Mouse (Mus musculus) frontal cortex, adult 2 months (tissue): ENCODE measurements around the gene 2310033P09Rik. TPM values are rescaled to one million over a fixed set of nuclear protein-coding genes. Genes with fewer than 3 reads are reported as not detected.

ENCODE experiments used
- DNase-seq, 2 experiments: peaks; one replicate each; pipeline ENCODE4 v3.0.0; 2022; ENCODE audit warnings: low spot score in 1 of 2; ENCODE audit errors: extremely low spot score in 1 of 2
- polyA plus RNA-seq: library from polyadenylated mRNA; depleted of rRNA; stranded (reverse); fragments of >200 nt; gene quantifications from 2 replicates; pipeline ENCODE4 v1.2.3, GENCODE M21; 2012; rRNA removed

Gene 2310033P09Rik
- polyA plus RNA-seq, result 33.2 and 35.6 TPM in 2 replicates

DNA sequence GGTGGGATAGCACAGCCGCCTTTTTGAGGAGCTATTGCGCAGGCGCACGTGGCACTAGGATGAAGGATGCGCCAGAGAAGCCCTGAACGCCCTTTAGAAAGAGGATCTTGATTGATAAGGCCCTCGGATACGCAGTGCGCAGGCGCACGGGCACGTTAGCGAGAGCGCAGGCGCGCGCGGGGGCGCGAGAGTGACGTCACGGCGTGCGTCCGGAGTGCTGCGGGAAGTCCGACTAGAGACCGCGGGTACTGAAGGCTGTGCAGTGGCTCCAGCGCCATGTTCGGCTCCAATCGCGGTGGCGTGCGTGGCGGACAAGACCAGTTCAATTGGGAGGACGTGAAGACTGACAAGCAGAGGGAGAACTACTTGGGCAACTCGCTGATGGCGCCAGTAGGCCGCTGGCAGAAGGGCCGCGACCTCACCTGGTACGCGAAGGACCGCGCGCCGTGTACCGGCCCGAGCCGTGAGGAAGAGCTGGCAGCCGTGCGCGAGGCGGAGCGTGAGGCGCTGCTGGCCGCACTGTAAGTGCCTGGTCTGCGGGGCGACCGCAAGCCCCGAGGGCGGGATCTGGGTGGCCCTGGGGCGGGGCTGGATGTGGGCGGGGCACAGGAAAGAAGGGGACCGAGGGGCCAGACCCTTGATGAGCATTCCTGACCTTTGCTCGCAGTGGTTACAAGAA, at the start of gene 2310033P09Rik:
2310033P09Rik (plus strand) TSS at position 169 of the 679 bp plus-strand sequence.
- DNase-seq, result peak; percentile 91 to 96

DNA sequence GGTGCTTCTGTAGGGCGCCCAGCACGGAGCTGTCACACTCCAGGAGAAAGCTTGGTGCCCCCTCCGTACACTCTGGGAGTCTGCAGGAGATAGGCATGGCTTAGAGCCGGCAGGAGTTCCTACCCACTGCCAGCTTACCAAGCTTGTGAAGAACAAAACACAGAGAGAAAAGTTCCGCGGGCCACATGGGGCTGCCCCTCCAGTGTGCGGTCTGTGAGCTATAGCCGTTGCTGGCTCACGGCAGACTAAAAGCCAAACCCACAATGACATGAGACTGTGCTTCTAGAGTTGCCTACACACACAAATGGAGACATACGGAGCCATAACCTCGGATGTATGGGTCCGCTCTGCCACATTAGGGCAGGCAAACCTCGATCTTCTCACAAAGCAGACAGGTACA, 49.0 kb upstream of the 2310033P09Rik start:
- no peak for DNase-seq

GRCm38 (mm10) chr11:59159558-59159957, 48.6 kb upstream of the 2310033P09Rik start:
- DNase-seq, result no peak

DNA sequence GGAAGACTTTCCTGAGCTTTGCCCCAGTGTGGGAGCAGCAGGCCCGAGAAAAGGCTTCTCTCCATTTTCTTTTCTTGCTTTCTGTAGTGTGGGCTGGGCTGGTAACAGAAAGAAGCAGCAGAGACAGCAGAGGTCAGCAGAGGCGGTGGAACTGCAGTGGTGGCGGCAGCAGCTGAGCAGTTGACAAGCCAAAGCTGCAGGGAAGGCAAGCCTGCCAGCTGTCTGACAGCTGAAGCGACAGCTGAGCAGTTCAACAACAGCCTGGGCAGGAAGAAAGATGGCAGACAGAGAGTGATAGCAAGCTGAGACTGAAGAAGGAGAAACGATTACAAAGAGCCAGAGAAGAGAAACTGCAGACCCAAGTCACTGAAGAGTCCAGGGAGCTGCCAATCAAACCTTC, 46.7 kb upstream of the 2310033P09Rik start:
- DNase-seq, result no peak

DNA sequence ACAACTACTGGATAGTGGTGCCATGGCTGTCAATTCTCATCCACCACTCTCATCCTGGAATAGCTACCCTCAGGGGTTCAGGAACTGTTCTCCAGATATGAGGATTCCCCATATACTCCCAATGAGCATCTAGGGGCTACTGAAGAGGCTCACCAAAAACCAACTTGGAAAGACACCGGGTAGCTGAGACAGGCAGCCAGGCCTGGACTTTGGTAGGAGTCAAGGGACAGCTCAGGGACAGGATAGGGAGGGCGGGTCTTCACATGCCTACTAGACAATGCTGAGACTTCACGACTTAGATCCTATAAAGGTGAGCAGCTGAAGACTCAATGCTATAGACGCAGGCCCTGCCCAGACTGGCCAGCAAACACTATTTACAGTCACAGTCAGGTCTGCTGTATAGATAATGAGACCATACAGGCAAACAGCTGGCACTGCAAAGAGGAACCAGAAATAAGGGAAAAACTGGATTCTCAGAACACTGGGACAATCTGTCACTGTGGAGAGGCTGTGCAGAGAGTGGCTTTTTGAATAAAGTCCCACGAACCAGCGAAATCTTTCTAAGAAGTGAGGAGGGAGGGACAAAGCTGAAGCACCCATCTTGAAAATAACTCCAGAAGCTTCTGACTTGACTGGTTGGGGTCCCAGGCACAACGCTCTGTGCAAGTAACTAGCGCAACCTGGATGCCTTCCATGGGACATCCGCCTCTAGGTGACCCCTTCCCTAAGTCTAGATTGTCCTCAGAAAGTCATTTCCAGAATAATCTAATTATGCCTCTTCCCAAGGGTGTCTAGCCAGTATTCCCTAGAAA, 45.5 kb upstream of the 2310033P09Rik start:
- no peak for DNase-seq

- peak; percentile 99 for DNase-seq
Observed at GRCm38 (mm10) chr11:59163255-59164236, 44.6 kb upstream of the 2310033P09Rik start, which contains the start of gene Iba57. Gene Iba57, minus strand, starts transcription at chr11:59163739.

- no peak for DNase-seq
Observed at GRCm38 (mm10) chr11:59164384-59164783, 43.7 kb upstream of the 2310033P09Rik start.

- DNase-seq, result no peak
Observed at GRCm38 (mm10) chr11:59165616-59166241, 42.4 kb upstream of the 2310033P09Rik start.

DNA sequence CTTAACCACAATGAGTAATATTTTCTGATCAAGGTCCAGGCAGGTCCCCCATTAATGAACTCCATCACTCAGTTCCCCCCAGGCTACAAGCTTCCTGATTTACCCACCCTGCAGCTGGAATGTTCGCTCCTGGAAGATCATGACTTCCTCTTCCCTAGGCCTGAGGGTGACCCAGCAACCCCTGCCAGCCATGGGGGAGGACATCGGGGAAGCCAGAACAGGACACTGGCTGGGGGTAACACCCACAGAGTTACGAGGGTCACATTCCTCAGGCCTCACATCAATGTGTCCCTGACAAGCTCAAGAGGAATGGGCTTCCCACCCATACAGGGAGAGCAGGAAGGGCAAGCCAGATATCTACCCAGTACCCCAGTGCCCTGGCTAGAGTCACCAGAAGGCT, 38.3 kb upstream of the 2310033P09Rik start:
- no peak for DNase-seq

DNA sequence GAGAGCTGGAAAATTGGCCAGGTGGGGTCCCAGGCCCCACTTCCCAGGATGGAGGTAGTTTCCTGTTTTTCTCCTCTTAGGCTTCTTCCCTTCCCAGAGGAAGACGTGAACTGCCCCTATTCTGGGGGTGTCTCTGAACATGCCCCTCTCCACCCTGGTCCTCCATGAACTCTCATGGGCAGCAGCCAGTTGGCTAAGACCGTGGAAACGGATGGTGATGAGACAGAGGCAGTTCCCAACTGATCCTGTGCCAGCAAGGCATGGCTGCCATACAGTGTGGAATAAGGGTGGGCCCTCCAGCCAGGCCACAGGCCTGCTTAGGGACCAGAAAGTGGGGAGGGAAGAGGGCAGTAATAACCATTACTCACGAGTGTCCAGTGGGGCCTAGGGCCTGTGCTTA, 37.6 kb upstream of the 2310033P09Rik start:
- no peak for DNase-seq

- no peak for DNase-seq
Observed at GRCm38 (mm10) chr11:59174189-59174838, 33.8 kb upstream of the 2310033P09Rik start.

DNA sequence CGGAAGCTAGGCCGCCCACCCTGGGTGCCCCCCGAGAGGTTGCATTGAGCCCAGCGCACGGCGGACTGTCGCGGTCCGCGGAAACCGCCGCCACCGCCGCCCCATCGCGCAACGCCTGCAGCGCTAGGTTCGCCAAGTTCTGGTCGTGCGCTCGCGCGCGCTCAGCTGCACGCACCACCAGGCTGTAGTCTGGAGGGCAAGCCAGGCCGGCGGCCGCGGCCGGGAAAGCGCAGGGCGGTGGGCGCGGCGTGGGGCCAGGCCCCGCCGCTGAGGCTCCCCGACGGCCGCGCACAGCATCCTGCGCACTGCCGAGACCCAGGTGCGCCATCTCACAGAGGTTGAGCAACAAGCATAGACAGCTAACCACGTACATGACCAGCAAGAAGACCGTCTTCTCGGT, 31.6 kb upstream of the 2310033P09Rik start:
- no peak for DNase-seq

- no peak for DNase-seq
Observed at GRCm38 (mm10) chr11:59176921-59177320, 31.2 kb upstream of the 2310033P09Rik start.

- DNase-seq, result peak in 1 of 2 experiments; percentile 45
Observed at GRCm38 (mm10) chr11:59182864-59183331, 25.2 kb upstream of the 2310033P09Rik start, which contains the start of gene Gjc2. Gene Gjc2, minus strand, starts transcription at chr11:59183213.

GRCm38 (mm10) chr11:59183821-59184220, 24.3 kb upstream of the 2310033P09Rik start:
- peak in 1 of 2 experiments; percentile 71 for DNase-seq

GRCm38 (mm10) chr11:59185490-59185889, 22.6 kb upstream of the 2310033P09Rik start:
- no peak for DNase-seq

DNA sequence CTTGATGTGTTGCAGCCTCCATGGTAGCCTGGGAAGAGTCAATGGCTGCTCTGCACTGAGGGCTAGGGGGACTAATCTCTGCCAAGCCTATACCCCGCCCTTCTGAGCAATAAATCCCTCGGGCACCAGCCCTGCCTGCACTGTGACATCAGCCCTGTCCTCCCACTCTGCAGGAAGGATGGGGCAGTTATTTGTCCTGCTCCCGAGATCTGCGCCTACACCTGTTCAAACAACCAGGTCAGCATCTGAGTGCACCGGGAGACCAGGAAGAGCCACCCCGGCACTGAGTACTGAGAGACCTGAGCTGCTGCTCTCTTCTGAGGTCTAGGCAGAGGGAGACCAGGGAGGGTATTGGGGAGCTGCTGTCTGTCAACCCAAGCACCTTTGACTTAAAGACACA, 20.4 kb upstream of the 2310033P09Rik start:
- DNase-seq, result no peak

GRCm38 (mm10) chr11:59191231-59192058, 16.7 kb upstream of the 2310033P09Rik start:
- DNase-seq, result peak; percentile 89 to 90

DNA sequence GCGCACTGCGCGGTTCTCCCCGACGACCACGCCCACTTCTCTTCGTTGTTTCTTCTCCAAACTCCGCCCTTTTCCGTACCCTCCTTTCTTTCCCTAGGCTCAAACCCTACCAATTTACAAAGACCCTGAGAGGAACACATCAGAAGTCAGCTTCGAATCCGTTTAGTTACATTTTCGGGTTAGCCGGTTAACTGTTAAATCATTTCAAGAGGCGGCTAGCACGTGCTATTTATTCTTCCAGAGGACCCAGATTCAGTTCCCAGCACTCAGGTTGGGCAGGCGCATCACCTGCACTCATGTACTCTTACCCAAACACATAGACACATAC, 16.1 kb upstream of the 2310033P09Rik start, which contains the start of gene Guk1:
Guk1 (minus strand) TSS at position 154 of the 328 bp plus-strand sequence.
- DNase-seq, result no peak
